Mouse (Mus musculus) limb, embryonic 15.5 days (tissue): ENCODE measurements at regions not wholly inside any gene's neighbourhood (a gene's known extent, or its start where the extent isn't known, plus 50 kb on each side); places are given as distances from the start of the nearest gene placed in this dataset.

Source experiments
- ATAC-seq: fragments of 200-750 bp; cut with Nextera tagmentation; 2 replicates; pipeline ENCODE4 v1.8.0; 2017; ENCODE audit warnings: low read depth, moderate TSS enrichment; ENCODE audit not compliant: insufficient number of reproducible peaks, low FRiP score, low TSS enrichment
- H3K27ac ChIP-seq: fragments of 300-500 bp; sonication (generic); 2 replicates; pipeline ENCODE4 v1.5.1; 2015; ENCODE audit warnings: moderate library complexity, mild to moderate bottlenecking, inconsistent platforms
- H3K27me3 ChIP-seq: fragments of 300-500 bp; sonication (generic); 2 replicates; pipeline ENCODE4 v1.6.1; 2015; ENCODE audit warnings: inconsistent platforms
- H3K36me3 ChIP-seq: fragments of 300-500 bp; sonication (generic); 2 replicates; pipeline ENCODE4 v1.6.1; 2015; ENCODE audit warnings: inconsistent platforms
- H3K4me1 ChIP-seq: fragments of 300-500 bp; sonication (generic); 2 replicates; pipeline ENCODE4 v1.6.1; 2015; ENCODE audit warnings: inconsistent platforms
- H3K4me2 ChIP-seq: fragments of 300-500 bp; sonication (generic); 2 replicates; pipeline ENCODE4 v1.6.1; 2015; ENCODE audit warnings: mild to moderate bottlenecking, inconsistent platforms
- H3K4me3 ChIP-seq: fragments of 300-500 bp; sonication (generic); 2 replicates; pipeline ENCODE4 v1.5.1; 2015; ENCODE audit warnings: mild to moderate bottlenecking, inconsistent platforms
- H3K9ac ChIP-seq: fragments of 300-500 bp; sonication (generic); 2 replicates; pipeline ENCODE4 v1.6.1; 2015; ENCODE audit warnings: inconsistent platforms
- H3K9me3 ChIP-seq: fragments of 300-500 bp; sonication (generic); 2 replicates; pipeline ENCODE4 v1.6.1; 2016; ENCODE audit warnings: inconsistent platforms
- WGBS: fragments of 180-500 bp; shearing (Covaris S2); methylation state at CpG from one replicate; pipeline ENCODE4 v1.1.7; 2015; 5-methylcytosine and 5-hydroxymethylcytosine counted together

DNA sequence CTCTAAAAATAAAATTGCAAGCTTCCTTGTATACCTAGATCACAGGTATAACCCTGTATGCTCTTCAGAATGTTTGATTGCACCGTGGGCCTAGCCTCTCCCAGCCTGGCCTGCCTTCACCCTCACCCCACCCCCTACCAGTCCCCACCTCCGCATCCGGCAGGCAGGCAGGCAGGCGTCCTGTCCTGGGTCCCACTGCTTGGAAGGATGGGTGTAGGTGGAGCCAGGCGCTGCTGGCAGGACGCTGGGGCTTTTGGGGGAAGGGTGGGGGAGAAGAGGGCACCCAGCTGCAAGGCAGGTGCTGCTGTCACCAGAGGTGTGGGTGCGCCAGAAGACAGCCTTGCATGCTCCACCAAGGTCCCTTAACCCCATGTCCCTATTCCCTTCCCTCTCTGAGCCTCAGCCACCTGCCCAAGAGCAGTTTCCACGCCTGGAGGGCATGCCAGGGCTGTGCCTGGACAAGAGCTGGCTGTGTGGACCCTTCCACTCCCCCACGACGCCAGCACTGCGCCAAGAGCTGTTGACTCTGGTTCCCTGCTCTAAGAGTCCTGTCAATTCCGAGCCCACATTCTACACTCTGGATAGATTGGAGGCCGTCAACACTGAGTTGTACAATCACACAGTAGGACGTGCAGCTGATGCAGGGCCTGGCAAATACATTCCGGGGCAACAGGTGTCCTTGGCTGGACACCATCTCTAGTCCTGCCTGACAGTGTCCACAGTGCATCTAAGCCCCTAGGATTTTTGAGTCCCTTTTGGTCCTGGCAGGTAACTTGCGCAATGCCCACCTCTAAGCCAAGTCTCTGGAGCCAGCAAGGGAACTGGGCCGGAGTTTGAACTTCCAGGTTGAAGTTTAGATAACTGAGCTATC is 170.0 kb upstream of the Id2 start:
- H3K36me3 ChIP-seq = no peaks in the 10 kb centered on the region
- 66% methylated on average over 17 of the region's 17 CpGs for WGBS
- no peak overlapping the region for H3K9ac ChIP-seq
- peak; percentile 58; the same call in 1 of the 2 replicates for ATAC-seq
- H3K27ac ChIP-seq = no peak overlapping the region
- H3K27me3 ChIP-seq = peaks cover 2% of the 10 kb centered on the region; the same call in 1 of the 2 replicates
- peaks cover 16% of the 10 kb centered on the region for H3K4me1 ChIP-seq
- H3K4me3 ChIP-seq = no peak overlapping the region
- H3K4me2 ChIP-seq = no peak overlapping the region
- H3K9me3 ChIP-seq = no peaks in the 10 kb centered on the region

DNA sequence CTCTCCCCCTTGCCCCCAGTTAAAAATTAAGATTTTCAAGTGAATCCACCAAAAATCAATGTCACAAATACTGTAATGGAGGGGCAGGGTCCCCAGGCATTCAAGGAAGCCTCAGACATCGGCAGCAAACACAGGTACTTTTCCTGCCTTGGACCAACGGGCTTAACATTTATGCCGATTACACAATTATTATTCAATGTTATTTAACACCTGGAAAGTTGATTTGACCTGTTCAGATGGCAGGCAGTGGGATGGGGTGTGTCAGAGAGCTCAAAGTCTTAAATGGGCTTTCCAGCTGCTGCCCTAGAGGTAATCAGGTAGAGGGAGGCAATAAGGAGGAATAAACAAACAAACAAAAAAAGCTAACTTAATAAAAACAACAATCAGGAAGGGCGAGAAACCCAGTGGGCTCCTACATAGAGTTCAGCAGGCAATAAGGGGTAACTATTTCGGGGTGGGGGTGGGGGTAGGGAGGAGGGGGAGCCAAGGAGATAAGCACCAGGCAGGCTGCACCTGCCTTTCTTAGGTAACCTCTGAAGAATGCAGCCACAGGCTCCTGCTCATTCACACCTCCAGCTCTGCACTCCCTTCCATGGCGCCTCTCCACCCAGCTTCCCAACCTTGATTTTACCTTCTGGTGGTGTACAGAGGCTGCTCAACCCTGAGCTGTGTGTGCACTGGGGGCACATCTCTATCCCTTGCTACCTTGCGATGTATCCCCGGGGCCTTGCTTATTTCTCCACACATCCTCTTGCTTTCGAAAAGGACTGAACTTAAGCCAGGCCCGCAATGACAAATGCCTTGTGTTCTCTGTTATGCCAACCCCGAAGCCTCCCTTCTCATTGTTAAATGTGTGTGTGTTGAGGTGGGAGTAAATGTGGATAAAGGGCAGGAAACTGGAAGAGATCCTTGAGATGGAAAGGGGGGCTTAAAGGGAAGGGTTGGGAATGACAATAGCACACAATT is 168.9 kb upstream of the Id2 start:
- Histone ChIP-seq H3K9ac (no peak overlapping the region), H3K4me3 (no peak overlapping the region), H3K4me1 (peaks cover 16% of the 10 kb centered on the region), H3K9me3 (no peaks in the 10 kb centered on the region), H3K4me2 (no peak overlapping the region), H3K36me3 (no peaks in the 10 kb centered on the region), H3K27me3 (peaks cover 2% of the 10 kb centered on the region; the same call in 1 of the 2 replicates), H3K27ac (no peak overlapping the region)
- 46% methylated on average over 11 of the region's 11 CpGs for WGBS
- ATAC-seq = no peak

DNA sequence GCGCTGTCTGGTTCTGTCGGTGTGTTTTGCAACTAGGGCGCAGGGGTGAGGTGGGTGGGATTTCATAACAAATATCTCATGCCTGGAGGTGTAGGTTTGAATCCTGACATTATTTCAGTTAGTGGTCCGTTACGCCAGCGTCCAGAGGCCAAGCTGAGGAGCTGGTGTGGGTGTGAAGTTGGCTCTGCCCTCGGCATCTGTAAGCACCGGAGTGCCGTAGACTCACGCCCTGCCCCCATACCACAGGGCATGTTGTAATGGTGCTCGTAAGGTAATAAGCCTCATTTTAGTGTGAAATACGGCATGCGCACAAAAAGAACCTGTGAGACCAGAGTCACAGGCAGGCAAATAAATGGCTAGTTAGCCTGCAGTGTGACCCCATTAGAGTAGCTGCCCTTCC is 168.1 kb upstream of the Id2 start:
- ATAC-seq = no peak

DNA sequence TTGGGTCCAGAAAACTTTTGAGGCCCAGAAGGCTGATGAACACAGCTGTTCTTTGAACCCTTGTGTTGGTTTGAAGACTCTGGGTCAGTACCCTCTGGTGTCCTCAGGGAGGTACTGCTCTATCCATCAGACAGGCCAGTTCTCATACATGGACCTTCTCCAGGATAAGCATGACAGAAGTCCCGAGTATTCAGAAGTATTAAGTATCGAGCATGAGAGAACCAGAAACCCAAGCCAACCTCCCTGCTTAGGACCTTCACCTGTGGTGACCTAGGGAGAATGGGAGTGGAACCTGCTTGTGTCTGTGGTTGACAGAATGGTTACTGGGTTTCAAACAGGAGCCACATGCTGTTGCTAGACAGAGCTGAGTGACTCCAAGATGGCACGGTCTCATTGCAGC is 167.5 kb upstream of the Id2 start:
- H3K9ac ChIP-seq = no peak overlapping the region
- 81% methylated on average over 3 of the region's 3 CpGs for WGBS
- no peak for ATAC-seq
- no peak overlapping the region for H3K4me3 ChIP-seq
- peaks cover 12% of the 10 kb centered on the region for H3K4me1 ChIP-seq
- no peak overlapping the region for H3K27ac ChIP-seq
- H3K4me2 ChIP-seq = no peak overlapping the region
- H3K9me3 ChIP-seq = no peaks in the 10 kb centered on the region
- H3K27me3 ChIP-seq = peaks cover 2% of the 10 kb centered on the region; the same call in 1 of the 2 replicates
- H3K36me3 ChIP-seq = no peaks in the 10 kb centered on the region

More for the DNA sequence above, 168.1 kb upstream of the Id2 start:
- no peaks in the 10 kb centered on the region for H3K9me3 ChIP-seq
- H3K27me3 ChIP-seq = peaks cover 2% of the 10 kb centered on the region; the same call in 1 of the 2 replicates
- H3K36me3 ChIP-seq = no peaks in the 10 kb centered on the region
- H3K9ac ChIP-seq = no peak overlapping the region
- no peak overlapping the region for H3K4me3 ChIP-seq
- H3K4me2 ChIP-seq = no peak overlapping the region
- no peak overlapping the region for H3K27ac ChIP-seq
- peaks cover 16% of the 10 kb centered on the region for H3K4me1 ChIP-seq
- WGBS = 37% methylated on average over 13 of the region's 13 CpGs

DNA sequence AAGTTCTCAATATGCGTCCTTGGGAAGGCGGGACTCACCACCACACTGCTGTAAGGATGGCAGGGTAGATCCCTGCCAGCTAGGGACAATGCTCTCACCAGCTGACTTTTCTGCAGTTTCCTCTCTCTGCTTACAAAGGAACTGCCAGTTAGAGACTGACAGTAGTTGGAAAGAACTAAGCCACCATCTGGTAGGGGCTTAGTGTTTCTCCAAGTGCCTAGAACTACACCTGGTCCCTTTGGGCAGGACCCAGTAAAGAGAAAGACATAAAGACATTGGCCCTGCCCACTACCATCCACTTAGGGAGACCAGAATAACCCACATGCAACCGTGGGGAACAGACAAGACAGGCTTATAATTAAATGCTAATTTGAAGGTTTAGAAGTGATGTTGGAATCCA is 165.5 kb upstream of the Id2 start:
- Histone ChIP-seq H3K36me3 (no peaks in the 10 kb centered on the region), H3K27me3 (peaks cover 2% of the 10 kb centered on the region; the same call in 1 of the 2 replicates), H3K4me2 (no peak overlapping the region), H3K4me1 (peaks cover 9% of the 10 kb centered on the region), H3K9ac (no peak overlapping the region), H3K9me3 (no peaks in the 10 kb centered on the region), H3K4me3 (no peak overlapping the region), H3K27ac (no peak overlapping the region)
- ATAC-seq = no peak
- WGBS = 85% methylated on average over 3 of the region's 3 CpGs

DNA sequence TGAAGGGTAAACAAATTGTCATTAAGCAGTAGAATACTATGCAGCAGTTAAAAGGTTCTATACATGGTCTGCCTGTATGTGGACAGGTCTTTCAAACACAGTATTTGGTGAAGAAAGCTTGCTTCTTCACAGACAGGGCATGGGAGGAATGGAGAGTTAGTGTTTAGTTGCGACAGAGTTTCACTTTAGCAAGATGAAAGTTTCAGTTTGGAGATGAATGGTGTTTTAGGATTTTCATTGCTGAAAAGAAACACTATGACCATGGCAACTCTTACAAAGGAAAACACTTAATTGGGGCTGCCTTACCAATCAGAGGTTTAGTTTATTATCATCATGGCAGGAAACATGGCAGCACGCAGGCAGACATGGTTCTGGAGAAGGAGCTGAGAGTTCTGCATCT is 162.2 kb upstream of the Id2 start:
- H3K9me3 ChIP-seq = no peaks in the 10 kb centered on the region
- no peak for ATAC-seq
- 94% methylated on average over 2 of the region's 2 CpGs for WGBS
- H3K27ac ChIP-seq = no peak overlapping the region
- no peak overlapping the region for H3K9ac ChIP-seq
- H3K4me2 ChIP-seq = no peak overlapping the region
- no peaks in the 10 kb centered on the region for H3K27me3 ChIP-seq
- no peaks in the 10 kb centered on the region for H3K4me1 ChIP-seq
- H3K36me3 ChIP-seq = no peaks in the 10 kb centered on the region
- H3K4me3 ChIP-seq = no peak overlapping the region

DNA sequence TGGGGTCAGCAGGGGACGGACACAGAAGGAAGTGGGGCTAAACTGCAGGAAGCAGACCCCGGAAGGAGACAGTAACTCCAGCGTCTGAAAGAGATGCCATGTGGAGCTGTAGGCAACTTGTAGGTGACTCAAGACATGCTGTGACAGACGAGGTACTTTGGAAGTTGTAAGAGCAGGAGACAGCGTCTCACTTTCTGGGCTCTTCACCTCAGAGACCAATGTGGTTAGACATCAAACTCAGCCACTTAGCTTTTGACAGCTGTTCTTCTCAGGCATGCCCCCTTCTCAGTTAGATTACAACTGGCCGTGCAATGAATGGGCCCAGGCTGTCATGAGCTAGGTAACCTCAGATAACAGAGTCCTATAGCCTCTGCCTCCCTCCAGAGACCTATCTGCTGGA is 159.3 kb upstream of the Id2 start:
- Histone ChIP-seq H3K27me3 (no peaks in the 10 kb centered on the region), H3K27ac (no peak overlapping the region)
- WGBS = 61% methylated on average over 6 of the region's 6 CpGs

DNA sequence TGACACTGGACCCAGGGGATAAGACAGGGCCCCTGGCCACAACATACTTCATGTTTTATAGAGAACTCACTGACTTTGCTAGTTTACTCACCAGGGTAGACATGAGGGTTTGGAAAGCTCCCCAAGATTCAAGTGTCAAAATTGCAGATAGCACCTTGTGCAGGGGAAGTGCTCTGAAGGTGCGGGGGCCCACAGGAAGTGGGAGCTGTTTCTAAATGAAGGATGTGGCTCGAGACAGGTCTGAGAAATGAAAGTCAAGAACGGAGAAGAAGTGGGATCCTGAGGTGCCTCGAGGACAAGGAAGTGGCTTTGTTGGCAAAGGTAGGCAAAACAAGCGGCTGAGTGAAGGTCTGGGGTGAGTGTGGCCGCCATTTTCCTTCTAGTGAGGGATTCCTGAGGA is 157.8 kb upstream of the Id2 start:
- H3K4me2 ChIP-seq = no peak overlapping the region
- no peaks in the 10 kb centered on the region for H3K27me3 ChIP-seq
- 77% methylated on average over 6 of the region's 6 CpGs for WGBS
- H3K27ac ChIP-seq = no peak overlapping the region
- no peak overlapping the region for H3K4me3 ChIP-seq
- H3K9ac ChIP-seq = no peak overlapping the region
- ATAC-seq = no peak
- no peaks in the 10 kb centered on the region for H3K36me3 ChIP-seq
- no peaks in the 10 kb centered on the region for H3K9me3 ChIP-seq
- H3K4me1 ChIP-seq = no peaks in the 10 kb centered on the region

More for the DNA sequence above, 159.3 kb upstream of the Id2 start:
- Histone ChIP-seq H3K4me1 (no peaks in the 10 kb centered on the region), H3K4me2 (no peak overlapping the region), H3K4me3 (no peak overlapping the region), H3K36me3 (no peaks in the 10 kb centered on the region), H3K9me3 (no peaks in the 10 kb centered on the region), H3K9ac (no peak overlapping the region)
- ATAC-seq = no peak

DNA sequence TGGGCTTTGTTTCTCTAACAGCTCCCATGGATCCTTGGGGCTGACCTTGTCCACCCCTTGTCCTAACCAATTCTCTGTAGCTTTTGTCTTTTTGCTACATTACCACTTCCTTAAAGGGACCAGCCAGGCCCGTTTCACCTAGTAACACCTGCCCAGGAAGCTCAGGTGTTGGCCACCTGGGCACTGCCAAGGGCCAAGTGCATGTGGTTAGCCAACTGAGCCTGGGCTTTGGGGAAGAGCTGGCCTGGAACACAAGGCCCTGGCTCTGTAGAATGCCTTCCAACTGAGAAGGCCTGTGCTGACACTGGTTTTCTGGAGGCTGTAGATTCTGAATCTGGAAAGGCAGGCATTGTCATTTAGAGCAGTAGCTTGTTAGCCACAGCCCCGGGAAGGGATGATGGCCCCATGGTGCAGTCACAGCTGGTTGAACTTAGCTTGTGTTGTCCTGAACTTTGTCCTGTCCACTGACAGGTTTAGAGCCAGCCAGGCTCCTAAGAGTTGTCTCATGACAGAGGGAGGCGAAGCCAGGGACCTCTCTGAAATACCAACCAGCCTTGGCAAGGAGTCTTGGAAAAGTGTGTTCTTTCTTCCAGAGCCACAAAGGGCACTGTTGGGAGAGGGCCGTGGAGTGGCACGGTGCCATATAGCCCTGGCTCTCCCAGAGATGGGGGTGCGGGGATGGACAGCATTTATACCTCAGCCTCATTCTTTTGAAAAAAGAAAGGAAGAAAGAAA is 156.0 kb upstream of the Id2 start:
- Histone ChIP-seq H3K27me3 (no peaks in the 10 kb centered on the region), H3K27ac (no peak overlapping the region), H3K4me1 (peaks cover 9% of the 10 kb centered on the region; the same call in 1 of the 2 replicates), H3K4me2 (no peak overlapping the region), H3K36me3 (no peaks in the 10 kb centered on the region), H3K9ac (no peak overlapping the region), H3K9me3 (no peaks in the 10 kb centered on the region), H3K4me3 (no peak overlapping the region)
- 87% methylated on average over 6 of the region's 6 CpGs for WGBS
- ATAC-seq = no peak

DNA sequence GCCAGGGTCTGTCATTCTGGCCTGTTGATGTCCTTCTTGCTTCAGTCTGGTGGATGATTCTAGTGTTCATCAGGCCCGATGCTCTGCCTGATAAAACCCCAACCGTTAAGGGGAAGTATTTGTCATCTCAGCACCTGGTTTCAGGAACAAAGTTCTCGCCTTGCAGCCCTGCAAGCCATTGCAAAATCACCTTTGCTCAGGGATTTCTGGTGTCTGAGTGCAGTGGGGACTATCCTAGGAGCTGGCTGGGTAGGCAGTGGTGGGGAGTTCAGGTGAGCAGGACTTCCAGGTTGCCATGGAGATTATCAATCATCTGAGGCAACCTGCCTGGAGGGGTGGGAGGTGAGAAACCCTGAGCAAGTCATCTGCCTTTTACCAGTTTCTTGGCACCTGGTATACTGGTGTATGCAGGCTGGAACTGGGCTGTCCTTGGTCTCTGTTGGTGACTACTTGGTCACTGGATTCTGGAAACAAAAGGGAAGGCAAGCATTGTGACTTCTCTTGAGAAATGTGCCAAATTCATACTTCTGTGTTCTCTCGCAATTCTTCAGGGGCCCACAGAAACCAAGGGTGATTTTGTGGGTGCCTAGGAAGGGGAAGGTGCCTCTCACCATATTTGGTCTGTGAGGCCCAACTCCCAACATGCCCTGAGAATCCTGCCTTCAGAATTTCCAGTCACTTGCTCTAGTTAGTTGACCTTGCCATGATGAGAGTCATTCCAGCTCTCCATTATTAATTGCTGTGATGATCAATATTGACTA is 154.7 kb upstream of the Id2 start:
- no peak overlapping the region for H3K27ac ChIP-seq
- H3K4me2 ChIP-seq = no peak overlapping the region
- H3K36me3 ChIP-seq = no peaks in the 10 kb centered on the region
- no peaks in the 10 kb centered on the region for H3K9me3 ChIP-seq
- no peak overlapping the region for H3K9ac ChIP-seq
- H3K4me3 ChIP-seq = no peak overlapping the region
- H3K4me1 ChIP-seq = peaks cover 14% of the 10 kb centered on the region; the same call in 1 of the 2 replicates
- no peak for ATAC-seq
- H3K27me3 ChIP-seq = no peaks in the 10 kb centered on the region
- WGBS = 73% methylated on average over 4 of the region's 4 CpGs

DNA sequence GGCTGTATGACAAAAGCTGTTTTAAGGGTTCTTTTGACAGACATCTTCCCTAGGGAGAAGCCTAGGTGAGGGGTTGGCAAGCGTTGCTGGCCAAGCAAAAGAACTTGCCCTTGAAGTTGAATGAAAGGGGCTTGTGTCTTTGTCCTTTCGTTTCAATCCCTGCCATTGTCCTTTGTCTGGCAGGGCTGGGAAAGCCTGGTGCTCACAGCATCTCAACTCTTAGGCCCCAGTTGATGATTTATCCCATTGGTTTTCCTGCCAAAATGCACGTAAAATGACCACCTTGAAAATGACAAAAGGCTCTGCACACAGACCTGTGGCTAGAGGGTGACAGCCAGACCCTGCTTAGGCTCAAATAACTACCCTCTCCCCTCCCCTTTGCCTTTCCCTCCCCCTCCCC is 153.9 kb upstream of the Id2 start:
- Histone ChIP-seq H3K4me2 (no peak overlapping the region), H3K9me3 (no peaks in the 10 kb centered on the region)

More for the DNA sequence above, 153.9 kb upstream of the Id2 start:
- 48% methylated on average over 3 of the region's 3 CpGs for WGBS
- Histone ChIP-seq H3K4me1 (peaks cover 22% of the 10 kb centered on the region; the same call in 1 of the 2 replicates), H3K27me3 (no peaks in the 10 kb centered on the region), H3K9ac (no peak overlapping the region), H3K36me3 (no peaks in the 10 kb centered on the region), H3K4me3 (no peak overlapping the region), H3K27ac (no peak overlapping the region)
- ATAC-seq = no peak
